Mouse (Mus musculus) thymus, adult 2 months (tissue): ENCODE measurements around the gene Gm49711.

ENCODE experiments used
- CTCF ChIP-seq: fragments of 200-500 bp; IDR thresholded peaks from 2 replicates; pipeline ENCODE4 v1.5.1; 2012; ENCODE audit warnings: mild to moderate bottlenecking, control low read depth, low read length, moderate library complexity, borderline replicate concordance; ENCODE audit not compliant: control insufficient read depth, poor library complexity, insufficient read depth; ENCODE audit errors: extremely low read depth
- POLR2A ChIP-seq: fragments of 200-500 bp; IDR thresholded peaks from 2 replicates; pipeline ENCODE4 v1.6.1; 2012; ENCODE audit warnings: mild to moderate bottlenecking, low read length, control low read depth, moderate library complexity; ENCODE audit not compliant: control insufficient read depth, poor library complexity, insufficient read depth; ENCODE audit errors: extremely low read depth

GRCm38 (mm10) chr16:92148367-92148728, 90.2 kb downstream of the Gm49711 start:
- TF ChIP-seq POLR2A = no peak
- no peak for TF ChIP-seq CTCF
